Mouse (Mus musculus) cerebellum, adult 2 months (tissue): ENCODE data around the gene Ftsj1. TPM values are rescaled to one million over a fixed set of nuclear protein-coding genes. Genes with fewer than 3 reads are reported as not detected.
A peak's percentile ranks its signal among the peaks of the same experiment; 100 is the strongest.

Experiments used
- DNase-seq, 2 experiments: peaks; one replicate each; pipeline ENCODE4 v3.0.0; 2021
- H3K27ac ChIP-seq: fragments of 200-500 bp; 2 replicates; pipeline ENCODE4 v1.5.1; 2012; ENCODE audit warnings: low read length, control low read depth, inconsistent platforms; ENCODE audit not compliant: insufficient read depth
- H3K27me3 ChIP-seq: fragments of 200-500 bp; 2 replicates; pipeline ENCODE4 v1.6.1; 2012; ENCODE audit warnings: inconsistent platforms, mild to moderate bottlenecking, low read length, moderate library complexity; ENCODE audit not compliant: control insufficient read depth, insufficient read depth
- H3K4me1 ChIP-seq: fragments of 200-500 bp; 2 replicates; pipeline ENCODE4 v1.6.1; 2011; ENCODE audit warnings: low read length; ENCODE audit not compliant: control insufficient read depth, insufficient read depth
- H3K4me3 ChIP-seq: fragments of 200-500 bp; replicated peaks from 2 replicates; pipeline ENCODE3; 2011; ENCODE audit warnings: mild to moderate bottlenecking, low read depth, low read length, control low read depth; ENCODE audit not compliant: insufficient read depth
- CTCF ChIP-seq: fragments of 200-500 bp; IDR thresholded peaks from 2 replicates; pipeline ENCODE4 v1.5.1; 2011; ENCODE audit warnings: low read depth, mild to moderate bottlenecking, control low read depth, low read length, moderate library complexity, borderline replicate concordance; ENCODE audit not compliant: insufficient read depth
- POLR2A ChIP-seq: fragments of 200-500 bp; IDR thresholded peaks from 2 replicates; pipeline ENCODE4 v1.6.1; 2011; ENCODE audit warnings: low read length, control low read depth, borderline replicate concordance; ENCODE audit not compliant: insufficient read depth
- WGBS: fragments of 180-500 bp; shearing (Covaris S2); methylation state at CpG from one replicate; pipeline ENCODE4 v1.1.7; 2018; 5-methylcytosine and 5-hydroxymethylcytosine counted together
- polyA plus RNA-seq: library from polyadenylated mRNA; depleted of rRNA; stranded (reverse); fragments of >200 nt; gene quantifications from 2 replicates; pipeline ENCODE4 v1.2.3, GENCODE M21; 2012; rRNA removed

Ftsj1 gene
- 45.9 and 50.1 TPM in 2 replicates for polyA plus RNA-seq

DNA sequence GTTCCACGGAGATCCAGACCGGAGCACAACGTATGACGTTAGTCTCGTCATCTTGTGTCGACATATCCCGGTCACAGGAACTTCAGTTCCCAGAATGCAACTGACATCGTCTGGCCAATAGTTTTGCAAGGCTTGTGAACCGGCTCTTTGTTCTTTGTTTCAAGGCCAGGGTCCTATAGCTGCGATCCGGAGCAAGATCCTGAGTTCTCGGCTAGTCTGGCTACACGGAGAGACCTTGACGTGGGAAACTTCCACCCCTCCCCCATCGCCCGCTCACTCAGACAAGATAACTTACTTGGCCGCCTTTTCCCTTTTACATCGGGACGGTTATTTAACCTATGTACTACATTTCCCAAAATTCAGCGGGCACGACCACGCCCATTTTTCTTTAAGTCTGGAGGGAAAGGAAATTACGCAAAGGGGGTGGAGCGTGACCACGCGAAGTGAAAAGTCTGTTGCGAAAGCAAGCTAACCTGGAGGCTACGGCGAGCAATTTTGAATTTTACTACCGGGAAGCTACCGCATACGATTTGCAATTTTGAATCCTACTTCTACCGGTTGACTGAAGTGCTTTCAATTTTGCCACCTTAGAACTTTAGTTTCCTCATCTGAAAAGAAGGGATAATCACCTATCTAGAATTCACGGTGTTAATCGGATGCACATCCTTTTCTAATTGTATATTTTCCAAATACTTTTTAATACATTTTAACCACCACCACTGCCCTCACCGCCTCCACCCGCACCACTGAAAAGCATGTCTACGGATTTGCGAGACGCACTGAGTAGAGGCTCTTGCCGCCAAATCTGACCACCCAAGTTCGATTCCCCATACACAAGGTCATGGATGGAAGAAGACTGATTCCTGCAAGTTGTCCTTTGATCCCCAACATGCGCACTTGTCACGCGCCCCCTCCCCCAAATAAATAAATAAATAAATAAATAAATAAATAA is at the start of gene Ftsj1:
TSS of gene Ftsj1 (minus strand) at position 73 of the 952 bp plus-strand sequence.
- TF ChIP-seq CTCF (no peak), POLR2A (peak; percentile 59; the same call in 1 of the 2 replicates)
- DNase-seq: peak; percentile 86 to 88
- H3K27me3 ChIP-seq: no peaks in the 10 kb centered on the region
- H3K4me3 ChIP-seq: peak within 1 kb of the TSS; percentile 94
- no peaks in the 10 kb centered on the region for H3K4me1 ChIP-seq
- peak within 1 kb of the TSS; percentile 76 for H3K27ac ChIP-seq
- 5% methylated on average over 45 of the region's 45 CpGs for WGBS

- Histone ChIP-seq H3K4me1 (no peaks in the 10 kb centered on the region), H3K4me3 (no peak overlapping the region), H3K27ac (no peak overlapping the region), H3K27me3 (no peaks in the 10 kb centered on the region)
- no peak for DNase-seq
- 73% methylated on average over 5 of the region's 5 CpGs for WGBS
- TF ChIP-seq CTCF (no peak), POLR2A (no peak)
These were observed 36.4 kb upstream of the Ftsj1 start for GRCm38 (mm10) chrX:8288621-8289020.

GRCm38 (mm10) chrX:8274056-8274455 is 21.9 kb upstream of the Ftsj1 start:
- H3K27ac ChIP-seq: no peak overlapping the region
- DNase-seq: no peak
- TF ChIP-seq CTCF (no peak), POLR2A (no peak)
- no peaks in the 10 kb centered on the region for H3K4me1 ChIP-seq
- no peaks in the 10 kb centered on the region; the same call in 1 of the 2 replicates for H3K27me3 ChIP-seq
- H3K4me3 ChIP-seq: no peak overlapping the region
- 83% methylated on average over 5 of the region's 5 CpGs for WGBS

GRCm38 (mm10) chrX:8272000-8272399 is 19.8 kb upstream of the Ftsj1 start:
- WGBS: 17% methylated on average over 10 of the region's 10 CpGs
- Histone ChIP-seq H3K27ac (no peak overlapping the region), H3K4me3 (no peak overlapping the region), H3K27me3 (no peaks in the 10 kb centered on the region; the same call in 1 of the 2 replicates), H3K4me1 (no peaks in the 10 kb centered on the region)
- TF ChIP-seq CTCF: no peak
- no peak for TF ChIP-seq POLR2A
- DNase-seq: no peak

DNA sequence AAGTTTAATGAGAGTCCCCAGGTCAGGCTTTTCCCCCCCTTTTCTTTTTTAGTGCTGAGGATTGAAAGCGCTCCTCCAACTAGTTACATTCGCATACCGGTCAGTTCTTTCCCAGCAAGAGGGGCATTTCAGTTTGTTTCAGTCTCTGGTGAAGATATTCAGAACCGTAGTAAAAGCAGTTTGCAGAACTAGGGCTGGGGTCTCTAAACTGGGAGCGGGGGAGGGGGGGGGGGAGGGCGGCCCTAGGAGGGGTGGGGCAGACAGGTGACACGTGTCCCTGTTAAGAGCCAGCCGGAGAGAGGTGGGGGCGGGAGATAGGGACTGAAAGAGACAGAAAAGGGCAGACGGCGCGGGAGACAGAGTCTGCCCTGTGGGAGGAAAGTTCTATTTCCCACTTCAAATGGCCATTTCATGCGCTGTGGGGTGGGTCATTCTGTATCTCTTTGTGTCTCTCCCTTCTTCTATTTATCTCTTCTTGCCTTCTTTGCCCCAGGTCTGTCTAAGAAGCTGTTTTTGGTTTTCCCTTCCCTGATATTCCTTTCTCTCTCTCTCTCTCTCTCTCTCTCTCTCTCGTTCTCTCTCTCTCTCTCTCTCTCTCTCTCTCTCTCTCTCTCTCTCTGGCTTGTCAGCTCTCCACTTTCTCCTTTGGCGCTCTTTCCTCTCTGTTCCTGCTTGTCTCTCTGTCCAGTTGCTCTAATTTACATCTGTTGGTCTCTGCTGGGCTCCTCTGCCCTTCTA is 19.0 kb upstream of the Ftsj1 start, which contains the start of gene Slc38a5:
TSS of gene Slc38a5 (plus strand) at position 51 of the 738 bp plus-strand sequence.
- Histone ChIP-seq H3K27ac (no peak within 1 kb of the TSS), H3K4me1 (no peaks in the 10 kb centered on the region), H3K27me3 (no peaks in the 10 kb centered on the region; the same call in 1 of the 2 replicates), H3K4me3 (no peak within 1 kb of the TSS)
- DNase-seq: no peak
- TF ChIP-seq POLR2A: no peak
- 15% methylated on average over 13 of the region's 15 CpGs for whole genome bisulfite sequencing

DNA sequence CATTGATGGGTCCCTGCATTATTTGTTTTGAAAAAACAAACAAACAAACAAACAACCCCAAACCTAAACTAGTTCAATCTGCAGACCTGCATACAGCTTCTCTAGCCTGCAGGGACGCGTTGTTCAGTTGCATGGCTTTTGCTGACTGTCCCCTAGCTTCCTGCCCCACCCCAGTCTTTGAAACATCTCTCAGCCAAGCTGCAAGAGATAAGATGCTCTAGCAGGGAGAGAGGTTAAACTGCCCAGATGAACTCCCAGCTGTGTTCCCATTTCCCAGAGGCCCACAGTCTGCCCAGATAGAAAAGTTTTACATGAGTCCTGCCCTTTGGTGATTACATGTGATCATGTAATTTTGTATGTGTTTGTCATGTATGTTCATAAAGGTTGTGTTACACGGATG is 12.0 kb upstream of the Ftsj1 start:
- WGBS: 88% methylated on average over 3 of the region's 3 CpGs
- no peaks in the 10 kb centered on the region for H3K4me1 ChIP-seq
- no peak overlapping the region for H3K27ac ChIP-seq
- H3K27me3 ChIP-seq: no peaks in the 10 kb centered on the region
- H3K4me3 ChIP-seq: no peak overlapping the region
- TF ChIP-seq POLR2A: no peak
- no peak for TF ChIP-seq CTCF
- DNase-seq: no peak

DNA sequence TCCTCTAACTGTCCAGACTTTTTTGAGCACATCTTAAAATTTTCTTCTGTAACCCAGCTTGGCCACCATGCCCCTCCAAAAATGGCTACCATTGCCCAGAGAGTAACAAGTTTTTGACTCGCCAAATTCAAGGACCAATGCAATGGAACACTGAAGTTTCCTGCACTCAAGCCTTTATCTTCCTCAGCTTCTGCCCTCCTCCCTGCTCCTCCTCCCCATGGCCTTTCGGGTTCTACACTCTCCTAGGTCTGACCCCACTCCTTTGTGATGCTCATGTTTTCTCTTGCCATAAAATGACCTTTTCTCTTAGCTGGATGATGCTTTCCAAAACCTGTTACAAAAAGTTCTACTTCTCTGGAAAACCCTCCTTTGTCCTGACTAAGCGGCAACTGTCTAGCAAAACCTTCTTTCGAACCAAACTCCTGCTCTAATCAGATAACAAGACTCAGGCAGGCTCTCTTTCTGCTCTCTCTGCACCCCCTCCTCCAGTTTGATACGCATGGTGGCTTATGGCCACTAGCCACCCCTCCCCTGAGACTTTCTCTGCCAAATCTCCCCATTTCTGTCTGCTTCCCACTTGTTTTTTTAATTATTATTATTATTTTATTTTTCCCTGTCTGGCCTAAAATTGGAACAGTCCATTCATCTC is 11.1 kb upstream of the Ftsj1 start:
- WGBS: 84% methylated on average over 5 of the region's 5 CpGs
- Histone ChIP-seq H3K27ac (no peak overlapping the region), H3K27me3 (no peaks in the 10 kb centered on the region), H3K4me1 (no peaks in the 10 kb centered on the region), H3K4me3 (no peak overlapping the region)
- no peak for TF ChIP-seq CTCF
- TF ChIP-seq POLR2A: no peak
- DNase-seq: no peak
